Mouse (Mus musculus) cortical plate, adult 2 months (tissue): ENCODE data around the gene Plcd3.

Experiments
- CTCF ChIP-seq: fragments of 200-500 bp; IDR thresholded peaks from 2 replicates; pipeline ENCODE4 v1.5.1; 2011; ENCODE audit warnings: mild to moderate bottlenecking, control low read depth, low read length; ENCODE audit not compliant: insufficient read depth; ENCODE audit errors: extremely low read depth
- POLR2A ChIP-seq: fragments of 200-500 bp; IDR thresholded peaks from 2 replicates; pipeline ENCODE4 v1.6.1; 2011; ENCODE audit warnings: mild to moderate bottlenecking, low read length, control low read depth; ENCODE audit not compliant: insufficient read depth; ENCODE audit errors: extremely low read depth

DNA sequence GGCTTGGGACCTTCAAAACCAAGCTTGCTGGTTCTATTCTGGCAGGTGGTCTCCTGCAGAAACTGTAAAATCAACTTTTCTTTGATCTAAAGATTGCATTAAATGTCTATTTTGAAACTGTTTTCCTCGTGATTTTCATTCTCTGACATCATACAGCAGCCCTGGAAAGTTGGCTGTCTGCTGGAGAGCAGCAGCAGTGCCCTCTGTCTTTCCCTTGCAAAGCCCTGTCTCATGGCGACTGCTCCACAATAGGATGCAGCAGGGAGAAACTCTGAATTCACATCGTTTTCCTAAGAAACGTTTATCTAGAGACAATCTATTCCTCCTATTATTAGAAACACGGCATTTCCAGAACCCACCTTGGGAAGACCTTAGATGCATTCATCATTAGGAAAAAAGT, 18.2 kb upstream of the Plcd3 start:
- TF ChIP-seq CTCF = no peak
- no peak for TF ChIP-seq POLR2A
